Mouse (Mus musculus): ENCODE measurements around the gene Hes5.

- TF ChIP-seq CTCF (conservative IDR thresholded peaks at IDR 0.05; ENCODE audit: low read length), result no peak
- TF ChIP-seq NANOG (IDR thresholded peaks at IDR 0.05; ENCODE audit: borderline replicate concordance, low read length), result no peak
- TF ChIP-seq POU5F1 (IDR thresholded peaks at IDR 0.05; ENCODE audit: borderline replicate concordance, low read length), result no peak
Measured at GRCm38 (mm10) chr4:154999379-154999778, 38.7 kb downstream of the Hes5 start.
